Mouse (Mus musculus) large intestine, adult 2 months (tissue): ENCODE results near the gene Cox14. TPM values are rescaled to one million over a fixed set of nuclear protein-coding genes. Genes with fewer than 3 reads are reported as not detected.
"Not testable (repeated sequence)": the region's sequence is repeated elsewhere in the genome, so short reads cannot be mapped to it uniquely, and the experiment has no call there.

Experiments used
- DNase-seq: peaks from one replicate; pipeline ENCODE4 v3.0.0-alpha.2; 2012; ENCODE audit warnings: low read depth, low spot score
- WGBS: fragments of 180-500 bp; shearing (Covaris S2); methylation state at CpG from one replicate; pipeline ENCODE4 v1.1.7; 2018; 5-methylcytosine and 5-hydroxymethylcytosine counted together
- polyA plus RNA-seq: library from polyadenylated mRNA; depleted of rRNA; stranded (reverse); fragments of >200 nt; gene quantifications from 2 replicates; pipeline ENCODE4 v1.2.3, GENCODE M21; 2012

Gene Cox14
- polyA plus RNA-seq, 1 experiment = 246 TPM

GRCm38 (mm10) chr15:99723515-99724291 is 1.7 kb upstream of the Cox14 start:
- WGBS = 19% methylated on average over 11 of the region's 11 CpGs
- DNase-seq = no peak

GRCm38 (mm10) chr15:99724292-99725021 is 961 bp upstream of the Cox14 start:
- no peak for DNase-seq
- 6% methylated on average over 16 of the region's 16 CpGs for WGBS

- 52% methylated on average over 2 of the region's 2 CpGs for WGBS
- DNase-seq = no peak
Measured at GRCm38 (mm10) chr15:99726549-99726948, 1.1 kb downstream of the Cox14 start.

- 84% methylated on average over 4 of the region's 5 CpGs for whole genome bisulfite sequencing
Measured at GRCm38 (mm10) chr15:99727039-99727438, 1.6 kb downstream of the Cox14 start.

GRCm38 (mm10) chr15:99727525-99727924 is 2.1 kb downstream of the Cox14 start:
- 91% methylated on average over 12 of the region's 12 CpGs for WGBS
- DNase-seq = no peak

More at GRCm38 (mm10) chr15:99727039-99727438, 1.6 kb downstream of the Cox14 start:
- DNase-seq = not testable (repeated sequence)

GRCm38 (mm10) chr15:99728211-99728610 is 2.8 kb downstream of the Cox14 start:
- WGBS = 80% methylated on average over 5 of the region's 5 CpGs
- DNase-seq = no peak

- DNase-seq = no peak
- 53% methylated on average over 4 of the region's 4 CpGs for WGBS
Measured at GRCm38 (mm10) chr15:99729056-99729783, 3.8 kb downstream of the Cox14 start.

GRCm38 (mm10) chr15:99731167-99731566 is 5.7 kb downstream of the Cox14 start:
- WGBS = 92% methylated on average over 2 of the region's 2 CpGs

GRCm38 (mm10) chr15:99731678-99732077 is 6.3 kb downstream of the Cox14 start:
- 96% methylated on average over 3 of the region's 3 CpGs for WGBS

More at GRCm38 (mm10) chr15:99731167-99731566, 5.7 kb downstream of the Cox14 start:
- DNase-seq = no peak

GRCm38 (mm10) chr15:99733186-99733585 is 7.8 kb downstream of the Cox14 start:
- 92% methylated on average over 5 of the region's 5 CpGs for WGBS
- DNase-seq = no peak

More at GRCm38 (mm10) chr15:99731678-99732077, 6.3 kb downstream of the Cox14 start:
- no peak for DNase-seq

GRCm38 (mm10) chr15:99735631-99736030 is 10.2 kb downstream of the Cox14 start:
- no peak for DNase-seq
- WGBS = 85% methylated on average over 2 of the region's 2 CpGs

GRCm38 (mm10) chr15:99736675-99737074 is 11.3 kb downstream of the Cox14 start:
- no peak for DNase-seq
- WGBS = 89% methylated on average over 11 of the region's 11 CpGs

GRCm38 (mm10) chr15:99740229-99740628 is 14.8 kb downstream of the Cox14 start:
- DNase-seq = no peak
- WGBS = 90% methylated on average over 4 of the region's 4 CpGs

GRCm38 (mm10) chr15:99754204-99754603 is 28.8 kb downstream of the Cox14 start:
- WGBS = 75% methylated on average over 3 of the region's 3 CpGs
- DNase-seq = no peak

GRCm38 (mm10) chr15:99767467-99767866 is 42.0 kb downstream of the Cox14 start:
- 86% methylated on average over 4 of the region's 4 CpGs for WGBS
- no peak for DNase-seq

- 53% methylated on average over 1 of the region's 1 CpGs for WGBS
- DNase-seq = peak; percentile 33
Measured at GRCm38 (mm10) chr15:99768761-99769160, 43.3 kb downstream of the Cox14 start.

- DNase-seq = peak; percentile 19
- 5% methylated on average over 5 of the region's 5 CpGs for WGBS
Measured at GRCm38 (mm10) chr15:99771004-99771500, 45.6 kb downstream of the Cox14 start.

- DNase-seq = peak; percentile 16
- under 1% methylated on average over 55 of the region's 59 CpGs for WGBS
Measured at GRCm38 (mm10) chr15:99771601-99772276, 46.3 kb downstream of the Cox14 start.

GRCm38 (mm10) chr15:99772277-99772880 is 47.0 kb downstream of the Cox14 start:
- 1% methylated on average over 41 of the region's 41 CpGs for WGBS
- peak; percentile 62 for DNase-seq

GRCm38 (mm10) chr15:99772881-99772924 is 47.3 kb downstream of the Cox14 start, which contains the start of gene Cers5:
TSS of gene Cers5 (minus strand) at chr15:99772885.
- DNase-seq = not testable (repeated sequence)
